Mouse (Mus musculus): ENCODE measurements around the gene Sumo3. TPM values are rescaled to one million over a fixed set of nuclear protein-coding genes. Genes with fewer than 3 reads are reported as not detected.

Gene Sumo3
- total RNA-seq, 2 experiments from 2014 or later, result 54.8 to 61.2 TPM

GRCm38 (mm10) chr10:77587091-77587775 is 18.7 kb upstream of the Sumo3 start:
- no peak for DNase-seq (ENCODE audit: low spot score)
- intact Hi-C loops (cut with DNase I), result loop anchor here (2.0 kb wide), 1 partner anchor 18 kb away; no protein-coding TSS in a partner anchor

GRCm38 (mm10) chr10:77588036-77588435 is 17.9 kb upstream of the Sumo3 start:
- no peak for DNase-seq (ENCODE audit: low spot score)
- intact Hi-C loops (cut with DNase I), result no loop called here

GRCm38 (mm10) chr10:77589117-77589516 is 16.8 kb upstream of the Sumo3 start:
- no peak for DNase-seq (ENCODE audit: low spot score)
- intact Hi-C loops (cut with DNase I), result no loop called here

GRCm38 (mm10) chr10:77589749-77590148 is 16.1 kb upstream of the Sumo3 start:
- DNase-seq (ENCODE audit: low spot score), result no peak
- intact Hi-C loops (cut with DNase I), result no loop called here

- DNase-seq (ENCODE audit: low spot score), result no peak
- intact Hi-C loops (cut with DNase I), result no loop called here
Measured at GRCm38 (mm10) chr10:77590812-77591211, 15.1 kb upstream of the Sumo3 start.

GRCm38 (mm10) chr10:77591546-77591945 is 14.4 kb upstream of the Sumo3 start:
- intact Hi-C loops (cut with DNase I), result no loop called here
- no peak for DNase-seq (ENCODE audit: low spot score)

GRCm38 (mm10) chr10:77596060-77596459 is 9.8 kb upstream of the Sumo3 start:
- intact Hi-C loops (cut with DNase I), result no loop called here
- DNase-seq (ENCODE audit: low spot score), result no peak

GRCm38 (mm10) chr10:77603021-77603420 is 2.9 kb upstream of the Sumo3 start:
- no peak for DNase-seq (ENCODE audit: low spot score)
- intact Hi-C loops (cut with DNase I), result no loop called here

- intact Hi-C loops (cut with DNase I), result loop anchor here (2.0 kb wide), 1 partner anchor 17 kb away; no protein-coding TSS in a partner anchor
- no peak for DNase-seq (ENCODE audit: low spot score)
Measured at GRCm38 (mm10) chr10:77604111-77604510, 1.8 kb upstream of the Sumo3 start.

- intact Hi-C loops (cut with DNase I), result loop anchor here (2.0 kb wide), 1 partner anchor 18 kb away; no protein-coding TSS in a partner anchor
- no peak for DNase-seq (ENCODE audit: low spot score)
Measured at GRCm38 (mm10) chr10:77604958-77605357, 939 bp upstream of the Sumo3 start.

GRCm38 (mm10) chr10:77605368-77605767 is 529 bp upstream of the Sumo3 start:
- DNase-seq (ENCODE audit: low spot score), result no peak
- intact Hi-C loops (cut with DNase I), result loop anchor here (2.0 kb wide), 1 partner anchor 19 kb away; no protein-coding TSS in a partner anchor

GRCm38 (mm10) chr10:77606855-77607254 is 958 bp downstream of the Sumo3 start:
- intact Hi-C loops (cut with DNase I), result no loop called here
- DNase-seq (ENCODE audit: low spot score), result no peak

- intact Hi-C loops (cut with DNase I), result no loop called here
- no peak for DNase-seq (ENCODE audit: low spot score)
Measured at GRCm38 (mm10) chr10:77607441-77607840, 1.5 kb downstream of the Sumo3 start.

GRCm38 (mm10) chr10:77608589-77608988 is 2.7 kb downstream of the Sumo3 start:
- intact Hi-C loops (cut with DNase I), result no loop called here

GRCm38 (mm10) chr10:77610221-77610961 is 4.5 kb downstream of the Sumo3 start:
- DNase-seq (ENCODE audit: low spot score), result no peak
- intact Hi-C loops (cut with DNase I), result no loop called here

More at GRCm38 (mm10) chr10:77608589-77608988, 2.7 kb downstream of the Sumo3 start:
- DNase-seq (ENCODE audit: low spot score), result no peak

GRCm38 (mm10) chr10:77613409-77613808 is 7.5 kb downstream of the Sumo3 start:
- intact Hi-C loops (cut with DNase I), result no loop called here
- DNase-seq (ENCODE audit: low spot score), result peak; percentile 66

GRCm38 (mm10) chr10:77615647-77616046 is 9.8 kb downstream of the Sumo3 start:
- no peak for DNase-seq (ENCODE audit: low spot score)
- intact Hi-C loops (cut with DNase I), result no loop called here

GRCm38 (mm10) chr10:77616166-77616565 is 10.3 kb downstream of the Sumo3 start:
- DNase-seq (ENCODE audit: low spot score), result no peak
- intact Hi-C loops (cut with DNase I), result no loop called here

GRCm38 (mm10) chr10:77616926-77617325 is 11.0 kb downstream of the Sumo3 start:
- intact Hi-C loops (cut with DNase I), result no loop called here
- DNase-seq (ENCODE audit: low spot score), result no peak

GRCm38 (mm10) chr10:77621546-77621945 is 15.6 kb downstream of the Sumo3 start:
- intact Hi-C loops (cut with DNase I), result loop anchor here (5.0 to 10.0 kb wide), 2 partner anchors 39 to 543 kb away; partner anchors contain the start of genes D10Jhu81e and Pttg1ip
- DNase-seq (ENCODE audit: low spot score), result no peak

Data from heart, postnatal 25 days (tissue).